Mouse (Mus musculus) MN1 (cell line): ENCODE results near the gene Bptf.
"Not testable (repeated sequence)": the region's sequence is repeated elsewhere in the genome, so short reads cannot be mapped to it uniquely, and the experiment has no call there.

ENCODE experiments used
- DNase-seq: peaks from one replicate; pipeline ENCODE4 v3.0.0-alpha.2; 2016; ENCODE audit warnings: low spot score

Bptf gene

GRCm38 (mm10) chr11:107131749-107132421 lies at the start of gene Bptf:
Gene Bptf (minus strand): TSS chr11:107132127.
- peak; percentile 91 for DNase-seq

- no peak for DNase-seq
Observed at GRCm38 (mm10) chr11:107161215-107161614, 29.3 kb upstream of the Bptf start.

GRCm38 (mm10) chr11:107159034-107159433 lies 27.1 kb upstream of the Bptf start:
- no peak for DNase-seq

GRCm38 (mm10) chr11:107156977-107157642 lies 25.2 kb upstream of the Bptf start:
- peak; percentile 34 for DNase-seq

- DNase-seq = no peak
Observed at GRCm38 (mm10) chr11:107155292-107155691, 23.4 kb upstream of the Bptf start.

- DNase-seq = no peak
Observed at GRCm38 (mm10) chr11:107154431-107154830, 22.5 kb upstream of the Bptf start.

- no peak for DNase-seq
Observed at GRCm38 (mm10) chr11:107153645-107154044, 21.7 kb upstream of the Bptf start.

- no peak for DNase-seq
Observed at GRCm38 (mm10) chr11:107151809-107152208, 19.9 kb upstream of the Bptf start.

GRCm38 (mm10) chr11:107143956-107144355 lies 12.0 kb upstream of the Bptf start:
- not testable (repeated sequence) for DNase-seq

- no peak for DNase-seq
Observed at GRCm38 (mm10) chr11:107142382-107142781, 10.5 kb upstream of the Bptf start.

GRCm38 (mm10) chr11:107140756-107141155 lies 8.8 kb upstream of the Bptf start:
- no peak for DNase-seq

GRCm38 (mm10) chr11:107138633-107139032 lies 6.7 kb upstream of the Bptf start:
- DNase-seq = no peak

- no peak for DNase-seq
Observed at GRCm38 (mm10) chr11:107137593-107137992, 5.7 kb upstream of the Bptf start.

- not testable (repeated sequence) for DNase-seq
Observed at GRCm38 (mm10) chr11:107136458-107136857, 4.5 kb upstream of the Bptf start.

GRCm38 (mm10) chr11:107135741-107136140 lies 3.8 kb upstream of the Bptf start:
- no peak for DNase-seq

- peak; percentile 26 for DNase-seq
Observed at GRCm38 (mm10) chr11:107132426-107132825, 499 bp upstream of the Bptf start.

GRCm38 (mm10) chr11:107130879-107131748 lies 813 bp downstream of the Bptf start:
- DNase-seq = peak; percentile 60

- peak; percentile 17 for DNase-seq
Observed at GRCm38 (mm10) chr11:107130221-107130788, 1.6 kb downstream of the Bptf start.

GRCm38 (mm10) chr11:107129641-107130040 lies 2.3 kb downstream of the Bptf start:
- DNase-seq = no peak

GRCm38 (mm10) chr11:107126716-107127115 lies 5.2 kb downstream of the Bptf start:
- DNase-seq = not testable (repeated sequence)

- no peak for DNase-seq
Observed at GRCm38 (mm10) chr11:107125011-107125410, 6.9 kb downstream of the Bptf start.

- DNase-seq = peak; percentile 86
Observed at GRCm38 (mm10) chr11:107124327-107124731, 7.6 kb downstream of the Bptf start.
